Mouse (Mus musculus): ENCODE measurements at regions not wholly inside any gene's neighbourhood (a gene's known extent, or its start where the extent isn't known, plus 50 kb on each side); places are given as distances from the start of the nearest gene placed in this dataset.

DNA sequence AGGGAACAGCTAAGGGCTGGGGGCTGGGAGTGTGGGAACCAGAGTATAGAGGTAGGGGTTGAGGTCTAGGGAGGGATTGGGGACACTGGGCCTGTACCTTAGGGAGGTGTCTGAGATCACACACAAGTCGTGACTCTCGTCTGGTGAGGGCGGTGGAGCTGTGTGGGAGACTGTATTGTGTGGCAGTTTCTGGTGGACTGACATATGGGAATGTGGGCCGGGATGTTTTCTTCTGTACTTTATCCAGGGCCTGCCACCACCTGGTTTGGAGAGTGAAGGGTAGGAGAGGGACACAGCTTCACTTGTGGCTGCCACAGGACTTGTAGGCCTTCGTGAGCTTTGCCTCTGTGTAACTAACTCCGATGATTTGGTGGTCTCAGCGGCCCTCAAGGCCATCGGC, 112.5 kb upstream of the A530016L24Rik start:
- DNase-seq (ENCODE audit: low spot score in 2 of 2) = no peak

- no peak for DNase-seq (ENCODE audit: low spot score in 2 of 2)
These were observed 110.6 kb upstream of the A530016L24Rik start for GRCm38 (mm10) chr12:112378482-112379243.

DNA sequence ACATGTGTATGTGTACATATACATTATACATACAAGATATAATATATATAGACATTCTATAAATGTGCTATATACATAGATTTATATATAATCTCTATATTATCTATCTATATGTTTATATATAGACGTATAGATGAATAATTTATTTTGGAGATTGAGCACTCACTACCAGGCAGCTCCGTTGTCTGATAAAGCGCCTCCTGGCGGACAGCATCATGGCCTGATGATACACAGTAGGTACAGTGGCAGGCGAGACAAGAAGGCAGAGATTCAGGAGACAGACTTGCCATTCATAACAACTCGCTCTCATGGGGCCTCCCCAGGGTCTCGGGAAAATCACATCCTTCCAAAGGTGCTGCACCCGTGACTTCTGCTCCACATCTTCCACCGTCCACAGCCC, 101.4 kb upstream of the A530016L24Rik start:
- no peak for DNase-seq (ENCODE audit: low spot score in 2 of 2)

DNA sequence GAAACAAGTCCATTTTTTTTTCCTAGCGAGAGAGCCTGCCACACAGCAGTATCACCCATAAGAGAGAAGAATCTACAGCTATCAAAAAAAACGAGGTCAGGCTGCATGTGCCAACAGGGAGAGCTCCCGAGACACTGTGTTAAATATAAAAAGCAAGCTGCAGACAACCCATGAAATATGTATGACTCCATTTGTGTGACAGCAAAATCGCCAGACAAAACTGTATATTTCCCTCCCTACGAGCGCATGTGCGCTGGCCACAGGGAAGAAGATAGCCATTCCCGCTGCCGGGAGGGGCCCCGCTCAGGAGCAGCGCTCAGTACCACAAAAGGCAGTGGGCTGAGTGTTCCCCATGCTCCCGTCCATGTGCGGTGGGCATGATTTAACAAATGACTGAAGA, 93.3 kb upstream of the A530016L24Rik start:
- no peak for DNase-seq (ENCODE audit: low spot score in 2 of 2)

DNA sequence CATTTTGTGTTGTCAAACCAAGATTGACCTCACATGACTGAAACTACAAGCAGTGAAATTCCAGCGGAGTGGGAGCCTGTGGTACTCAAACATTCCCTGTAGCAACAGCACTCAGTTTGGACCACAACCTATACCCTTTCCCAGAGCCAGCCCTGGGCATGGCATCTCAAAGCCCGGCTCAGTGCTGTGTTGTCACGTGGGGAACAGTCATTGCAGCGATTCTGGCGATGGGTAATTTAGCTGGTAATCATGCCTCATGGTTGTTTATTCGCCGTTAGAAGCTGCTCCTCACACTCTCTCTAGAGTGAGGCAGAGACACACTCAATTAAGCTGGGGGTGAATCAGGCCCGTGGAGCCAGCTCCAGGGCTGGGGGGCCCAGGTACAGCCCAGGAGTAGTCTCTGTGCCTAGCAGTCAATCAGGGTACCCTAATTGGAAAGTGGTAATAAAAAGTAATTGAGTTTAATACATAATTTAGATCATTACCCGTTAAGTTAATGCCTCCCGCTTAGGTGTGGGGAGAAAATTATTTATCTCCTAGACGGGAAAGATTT, 85.5 kb upstream of the A530016L24Rik start:
- DNase-seq (ENCODE audit: low spot score in 2 of 2) = no peak

DNA sequence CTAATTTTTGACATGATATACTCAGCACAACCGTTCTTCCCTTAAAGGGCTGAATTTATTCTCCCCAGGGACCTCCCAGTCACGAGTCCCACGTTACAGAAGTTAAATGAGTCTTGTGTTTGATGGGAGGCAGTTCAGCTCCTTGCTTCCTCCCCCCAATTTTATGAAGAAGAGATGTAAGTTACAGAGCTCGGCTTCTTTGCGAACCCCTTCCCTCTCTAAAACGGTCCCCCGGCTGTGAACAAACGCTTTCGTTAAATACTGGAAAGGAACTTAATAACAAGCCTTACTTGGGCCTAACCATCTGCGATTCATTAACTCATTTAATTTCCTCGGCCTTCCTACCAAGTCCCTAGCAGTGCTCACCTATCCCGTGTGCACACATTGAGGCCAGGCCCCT, 84.9 kb upstream of the A530016L24Rik start:
- no peak for DNase-seq (ENCODE audit: low spot score in 2 of 2)

DNA sequence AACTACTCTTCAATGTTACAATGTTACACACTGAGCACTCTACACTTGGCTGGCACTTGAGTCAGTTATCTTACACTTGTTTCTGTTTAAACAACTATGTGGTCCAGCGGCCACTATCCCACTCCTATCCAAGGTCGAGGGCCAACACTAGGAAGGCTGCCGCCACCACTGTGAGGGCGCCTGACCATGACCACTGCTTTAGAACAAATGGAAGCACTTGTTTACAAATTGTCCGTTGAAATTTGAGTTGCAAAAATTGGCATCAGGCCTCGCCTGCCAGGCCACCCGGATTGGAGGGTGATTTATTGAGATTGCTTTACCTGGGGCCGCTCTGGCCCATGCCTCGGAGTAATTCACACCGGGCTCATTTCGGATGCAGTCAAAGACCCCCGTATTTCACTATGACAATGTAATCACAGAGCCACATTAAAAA, 83.5 kb upstream of the A530016L24Rik start:
- DNase-seq (ENCODE audit: low spot score in 2 of 2) = no peak

- DNase-seq (ENCODE audit: low spot score in 2 of 2) = no peak
These were observed 77.5 kb upstream of the A530016L24Rik start for GRCm38 (mm10) chr12:112411612-112412350.

GRCm38 (mm10) chr12:112412351-112412697, 76.9 kb upstream of the A530016L24Rik start:
- no peak for DNase-seq (ENCODE audit: low spot score in 2 of 2)

GRCm38 (mm10) chr12:112415926-112416473, 73.2 kb upstream of the A530016L24Rik start:
- no peak for DNase-seq (ENCODE audit: low spot score in 2 of 2)

- no peak for DNase-seq (ENCODE audit: low spot score in 2 of 2)
These were observed 72.7 kb upstream of the A530016L24Rik start for GRCm38 (mm10) chr12:112416537-112416936.

GRCm38 (mm10) chr12:112418636-112419035, 70.6 kb upstream of the A530016L24Rik start:
- no peak for DNase-seq (ENCODE audit: low spot score in 2 of 2)

DNA sequence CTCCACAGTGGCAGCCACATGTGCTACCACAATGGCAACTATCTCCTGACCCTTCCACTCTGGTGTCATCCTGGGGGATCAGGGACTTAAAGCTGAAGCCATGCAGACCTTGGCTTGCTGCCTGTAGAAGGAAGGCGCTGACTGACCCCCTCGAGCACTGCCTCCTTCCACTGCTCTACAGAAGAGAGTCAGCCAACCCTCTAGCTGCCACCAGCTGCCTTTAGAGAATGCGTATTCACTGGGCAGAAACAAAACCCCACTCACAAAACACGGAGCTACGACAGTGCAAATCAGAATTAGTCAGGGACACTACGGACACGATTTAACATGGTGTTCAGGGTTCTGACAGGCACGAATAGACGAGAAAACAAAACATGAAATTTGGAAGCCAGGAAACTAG, 67.1 kb upstream of the A530016L24Rik start:
- no peak for DNase-seq (ENCODE audit: low spot score in 2 of 2)

GRCm38 (mm10) chr12:112424150-112424549, 65.1 kb upstream of the A530016L24Rik start:
- no peak for DNase-seq (ENCODE audit: low spot score in 2 of 2)

- DNase-seq (ENCODE audit: low spot score in 2 of 2) = no peak
These were observed 62.6 kb upstream of the A530016L24Rik start for GRCm38 (mm10) chr12:112426681-112427080.

- no peak for DNase-seq (ENCODE audit: low spot score in 2 of 2)
These were observed 59.0 kb upstream of the A530016L24Rik start for GRCm38 (mm10) chr12:112430104-112430846.

- DNase-seq (ENCODE audit: low spot score in 2 of 2) = no peak
These were observed 55.9 kb upstream of the A530016L24Rik start for GRCm38 (mm10) chr12:112433315-112433714.

- no peak for DNase-seq (ENCODE audit: low spot score in 2 of 2)
These were observed 54.5 kb upstream of the A530016L24Rik start for GRCm38 (mm10) chr12:112434673-112435294.

DNA sequence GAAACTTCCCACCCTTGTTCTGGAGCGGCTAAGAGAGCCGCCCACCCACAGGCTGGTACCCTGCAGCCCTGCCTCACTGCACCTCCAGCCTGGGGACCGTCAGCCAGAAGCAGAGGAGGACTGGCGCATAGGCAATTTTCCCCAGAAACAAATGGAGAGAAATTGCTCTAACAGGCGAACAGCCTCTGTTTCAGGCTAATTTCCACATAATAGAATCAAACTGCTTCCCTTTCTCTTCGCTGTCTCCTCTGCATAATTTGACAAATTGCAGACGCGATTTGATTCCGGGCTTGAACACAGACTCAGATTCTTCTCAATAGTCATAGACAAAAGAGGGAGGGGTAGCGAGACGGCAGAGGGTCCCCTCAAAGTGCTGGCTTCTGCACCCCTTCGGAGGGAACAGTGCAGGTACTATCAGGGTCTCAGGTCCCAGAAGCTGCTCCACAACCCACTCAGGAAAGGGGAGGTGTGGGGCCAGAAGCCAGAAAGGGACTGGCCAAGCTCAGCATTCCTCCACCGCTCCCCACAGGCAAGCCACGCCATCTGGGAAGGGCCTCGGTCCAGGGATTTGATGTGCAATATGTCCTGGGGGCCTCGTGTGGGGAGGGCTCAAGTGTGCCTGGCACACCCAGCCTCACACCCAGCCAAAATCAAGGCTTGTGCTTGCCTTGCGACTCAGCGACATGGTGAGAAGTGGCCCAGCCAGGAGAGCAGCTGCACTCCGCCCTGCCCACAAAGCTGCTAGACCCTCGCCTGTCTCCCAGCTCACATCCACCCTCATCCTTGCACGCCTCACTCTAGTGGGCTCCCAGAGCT, 53.7 kb upstream of the A530016L24Rik start:
- no peak for DNase-seq (ENCODE audit: low spot score in 2 of 2)

- DNase-seq (ENCODE audit: low spot score in 2 of 2) = no peak
These were observed 52.2 kb upstream of the A530016L24Rik start for GRCm38 (mm10) chr12:112437046-112437445.

DNA sequence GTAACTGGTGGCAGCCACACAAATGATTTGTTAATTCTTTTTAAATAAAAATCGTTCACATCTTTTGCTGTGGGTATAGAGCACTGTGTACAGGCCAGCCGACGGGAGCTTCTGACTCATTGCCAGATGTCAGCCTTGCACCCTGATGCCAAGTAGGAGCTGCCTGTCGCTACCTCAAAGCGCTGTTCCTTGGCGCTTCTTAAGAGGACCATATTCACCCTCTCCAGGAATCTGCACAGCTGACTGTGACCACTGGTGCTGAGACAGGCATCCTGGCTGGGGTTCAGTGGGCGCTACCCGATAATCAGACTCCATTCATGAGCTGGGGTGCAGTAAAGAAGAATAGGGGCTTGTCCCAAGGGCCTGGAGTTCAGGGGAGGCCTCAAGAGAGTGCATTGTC, 51.0 kb upstream of the A530016L24Rik start:
- DNase-seq (ENCODE audit: low spot score in 2 of 2) = no peak
